Mouse (Mus musculus): Measurements from ENCODE around the gene Emilin2. TPM values are rescaled to one million over a fixed set of nuclear protein-coding genes. Genes with fewer than 3 reads are reported as not detected.
A peak's percentile ranks its signal among the peaks of the same experiment; 100 is the strongest.

Gene Emilin2
- polyA plus RNA-seq, 1 experiment from 2014 or later = 31.3 TPM

- Histone ChIP-seq H3K4me2 (no peak overlapping the region), H3K27ac (ENCODE audit: low read depth, low read length) (no peak overlapping the region)
- peak; percentile 30 for DNase-seq (ENCODE audit: low spot score)
Measured at GRCm38 (mm10) chr17:71307251-71307790, 4.5 kb downstream of the Emilin2 start.

GRCm38 (mm10) chr17:71306716-71307115 is 5.1 kb downstream of the Emilin2 start:
- DNase-seq (ENCODE audit: low spot score) (peak; percentile 11), ATAC-seq (replicated peaks; ENCODE audit: low FRiP score) (no peak)
- H3K27ac ChIP-seq (ENCODE audit: low read depth, low read length) = no peak overlapping the region
- H3K4me1 ChIP-seq (replicated peaks; ENCODE audit: control insufficient read depth, insufficient read depth, low read length) = peaks cover 11% of the 10 kb centered on the region
- no peak overlapping the region for H3K9ac ChIP-seq (ENCODE audit: low read depth, low read length)
- peaks cover 5% of the 10 kb centered on the region; the same call in 1 of the 2 replicates for H3K27me3 ChIP-seq (replicated peaks; ENCODE audit: control insufficient read depth, insufficient read depth, low read length)
- H3K4me2 ChIP-seq = no peak overlapping the region
- H3K4me3 ChIP-seq (ENCODE audit: low read depth, low read length) = no peak overlapping the region
- 75% methylated on average over 4 of the region's 4 CpGs for WGBS
- no peaks in the 10 kb centered on the region for H3K36me3 ChIP-seq (ENCODE audit: control insufficient read depth, insufficient read depth, low read length)
- no peaks in the 10 kb centered on the region for H3K9me3 ChIP-seq (ENCODE audit: control insufficient read depth, low read length)

More at GRCm38 (mm10) chr17:71307251-71307790, 4.5 kb downstream of the Emilin2 start:
- WGBS = 91% methylated on average over 10 of the region's 10 CpGs
- Histone ChIP-seq H3K4me3 (ENCODE audit: low read depth, low read length) (no peak overlapping the region), H3K9me3 (ENCODE audit: control insufficient read depth, low read length) (no peaks in the 10 kb centered on the region), H3K4me1 (replicated peaks; ENCODE audit: control insufficient read depth, insufficient read depth, low read length) (peaks cover 11% of the 10 kb centered on the region), H3K9ac (ENCODE audit: low read depth, low read length) (no peak overlapping the region), H3K36me3 (ENCODE audit: control insufficient read depth, insufficient read depth, low read length) (no peaks in the 10 kb centered on the region), H3K27me3 (replicated peaks; ENCODE audit: control insufficient read depth, insufficient read depth, low read length) (peaks cover 5% of the 10 kb centered on the region; the same call in 1 of the 2 replicates)
- ATAC-seq (replicated peaks; ENCODE audit: low FRiP score) = no peak

GRCm38 (mm10) chr17:71306091-71306490 is 5.7 kb downstream of the Emilin2 start:
- Histone ChIP-seq H3K4me3 (ENCODE audit: low read depth, low read length) (no peak overlapping the region), H3K27ac (ENCODE audit: low read depth, low read length) (no peak overlapping the region), H3K4me2 (no peak overlapping the region), H3K9ac (ENCODE audit: low read depth, low read length) (no peak overlapping the region), H3K27me3 (replicated peaks; ENCODE audit: control insufficient read depth, insufficient read depth, low read length) (peaks cover 5% of the 10 kb centered on the region; the same call in 1 of the 2 replicates), H3K4me1 (replicated peaks; ENCODE audit: control insufficient read depth, insufficient read depth, low read length) (peaks cover 6% of the 10 kb centered on the region), H3K9me3 (ENCODE audit: control insufficient read depth, low read length) (no peaks in the 10 kb centered on the region), H3K36me3 (ENCODE audit: control insufficient read depth, insufficient read depth, low read length) (no peaks in the 10 kb centered on the region)
- DNase-seq (ENCODE audit: low spot score) (peak; percentile 28), ATAC-seq (replicated peaks; ENCODE audit: low FRiP score) (no peak)
- 84% methylated on average over 6 of the region's 6 CpGs for WGBS

- Histone ChIP-seq H3K9me3 (ENCODE audit: control insufficient read depth, low read length) (no peaks in the 10 kb centered on the region), H3K27me3 (replicated peaks; ENCODE audit: control insufficient read depth, insufficient read depth, low read length) (no peaks in the 10 kb centered on the region), H3K27ac (ENCODE audit: low read depth, low read length) (no peak overlapping the region), H3K4me1 (replicated peaks; ENCODE audit: control insufficient read depth, insufficient read depth, low read length) (no peaks in the 10 kb centered on the region), H3K36me3 (ENCODE audit: control insufficient read depth, insufficient read depth, low read length) (no peaks in the 10 kb centered on the region), H3K4me2 (no peak overlapping the region), H3K9ac (ENCODE audit: low read depth, low read length) (no peak overlapping the region), H3K4me3 (ENCODE audit: low read depth, low read length) (no peak overlapping the region)
- no peak for ATAC-seq (replicated peaks; ENCODE audit: low FRiP score)
- WGBS = 72% methylated on average over 6 of the region's 6 CpGs
- DNase-seq (ENCODE audit: low spot score) = peak; percentile 19
Measured at GRCm38 (mm10) chr17:71303444-71303843, 8.3 kb downstream of the Emilin2 start.

DNA sequence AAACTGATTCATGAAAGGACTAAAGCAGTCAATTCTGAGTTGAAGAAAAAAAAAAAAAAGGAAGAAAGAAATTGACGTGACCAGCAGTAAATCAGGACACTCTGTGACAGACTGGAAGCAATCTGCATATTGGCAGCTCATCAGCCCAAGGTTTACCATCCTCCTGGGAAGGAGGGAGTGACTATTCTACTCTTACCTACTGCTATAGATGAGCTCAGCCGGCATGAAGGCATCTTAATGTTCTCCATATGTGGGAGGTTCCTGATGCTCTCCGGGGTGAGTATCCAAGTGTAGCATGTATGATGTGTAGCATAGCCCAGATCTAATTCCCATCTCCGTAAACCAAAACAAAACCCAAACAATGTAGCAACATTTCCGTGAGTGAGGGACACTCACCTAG is 10.4 kb downstream of the Emilin2 start:
- H3K4me3 ChIP-seq (ENCODE audit: low read depth, low read length) = no peak overlapping the region
- H3K27me3 ChIP-seq (replicated peaks; ENCODE audit: control insufficient read depth, insufficient read depth, low read length) = no peaks in the 10 kb centered on the region
- DNase-seq (ENCODE audit: low spot score) (no peak), ATAC-seq (replicated peaks; ENCODE audit: low FRiP score) (no peak)
- H3K9me3 ChIP-seq (ENCODE audit: control insufficient read depth, low read length) = no peaks in the 10 kb centered on the region
- H3K4me2 ChIP-seq = no peak overlapping the region
- H3K4me1 ChIP-seq (replicated peaks; ENCODE audit: control insufficient read depth, insufficient read depth, low read length) = no peaks in the 10 kb centered on the region
- no peak overlapping the region for H3K27ac ChIP-seq (ENCODE audit: low read depth, low read length)
- no peaks in the 10 kb centered on the region for H3K36me3 ChIP-seq (ENCODE audit: control insufficient read depth, insufficient read depth, low read length)
- no peak overlapping the region for H3K9ac ChIP-seq (ENCODE audit: low read depth, low read length)
- 70% methylated on average over 5 of the region's 5 CpGs for WGBS

DNA sequence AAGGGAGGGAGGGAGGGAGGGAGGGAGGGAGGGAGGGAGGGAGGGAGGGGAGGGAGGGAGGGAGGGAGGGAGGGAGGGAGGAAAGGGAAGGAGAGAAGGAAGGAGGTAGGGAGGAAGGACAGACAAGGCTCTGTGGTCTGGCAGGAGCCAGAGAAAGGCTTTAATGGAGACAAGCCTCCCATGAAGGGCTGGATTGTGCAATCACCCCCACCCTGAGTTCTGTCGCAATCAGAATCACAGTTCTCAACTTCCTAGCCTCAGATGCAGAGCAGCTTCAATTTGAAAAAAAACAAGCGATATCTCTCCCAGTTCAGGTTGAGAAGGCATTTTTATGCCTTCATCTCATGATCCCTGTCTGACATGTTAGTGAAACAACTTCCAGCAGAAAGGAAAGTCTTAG is 11.4 kb downstream of the Emilin2 start:
- H3K9ac ChIP-seq (ENCODE audit: low read depth, low read length) = no peak overlapping the region
- ATAC-seq (replicated peaks; ENCODE audit: low FRiP score) (no peak), DNase-seq (ENCODE audit: low spot score) (no peak)
- no peak overlapping the region for H3K4me3 ChIP-seq (ENCODE audit: low read depth, low read length)
- H3K27me3 ChIP-seq (replicated peaks; ENCODE audit: control insufficient read depth, insufficient read depth, low read length) = no peaks in the 10 kb centered on the region
- H3K4me2 ChIP-seq = no peak overlapping the region
- 46% methylated on average over 2 of the region's 2 CpGs for WGBS
- H3K4me1 ChIP-seq (replicated peaks; ENCODE audit: control insufficient read depth, insufficient read depth, low read length) = no peaks in the 10 kb centered on the region
- no peaks in the 10 kb centered on the region for H3K36me3 ChIP-seq (ENCODE audit: control insufficient read depth, insufficient read depth, low read length)
- no peaks in the 10 kb centered on the region for H3K9me3 ChIP-seq (ENCODE audit: control insufficient read depth, low read length)
- no peak overlapping the region for H3K27ac ChIP-seq (ENCODE audit: low read depth, low read length)

DNA sequence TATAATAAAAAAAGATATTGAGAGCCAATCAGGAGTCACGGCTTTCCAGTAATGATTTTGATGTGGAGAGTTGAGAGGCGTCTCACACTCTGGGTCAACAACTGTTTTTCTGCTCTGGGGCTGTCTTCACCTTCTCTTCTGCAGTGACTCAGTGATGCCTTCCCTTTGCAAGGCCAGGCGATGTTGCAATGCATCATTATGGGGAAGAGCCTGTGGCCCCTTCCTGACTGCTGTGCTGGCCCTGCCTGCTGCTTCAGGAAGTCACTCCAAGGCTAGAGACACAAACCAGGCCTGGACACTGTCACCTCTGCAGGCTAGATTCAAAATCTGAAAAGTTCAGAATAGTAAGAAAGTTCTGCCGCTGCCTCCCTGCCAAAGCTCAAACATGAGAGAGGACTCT is 11.9 kb downstream of the Emilin2 start:
- no peak overlapping the region for H3K27ac ChIP-seq (ENCODE audit: low read depth, low read length)
- H3K27me3 ChIP-seq (replicated peaks; ENCODE audit: control insufficient read depth, insufficient read depth, low read length) = no peaks in the 10 kb centered on the region
- no peak for DNase-seq (ENCODE audit: low spot score)
- no peak overlapping the region for H3K9ac ChIP-seq (ENCODE audit: low read depth, low read length)
- no peaks in the 10 kb centered on the region for H3K4me1 ChIP-seq (replicated peaks; ENCODE audit: control insufficient read depth, insufficient read depth, low read length)
- 71% methylated on average over 4 of the region's 4 CpGs for WGBS
- H3K36me3 ChIP-seq (ENCODE audit: control insufficient read depth, insufficient read depth, low read length) = no peaks in the 10 kb centered on the region
- H3K4me2 ChIP-seq = no peak overlapping the region
- no peak for ATAC-seq (replicated peaks; ENCODE audit: low FRiP score)
- no peak overlapping the region for H3K4me3 ChIP-seq (ENCODE audit: low read depth, low read length)
- H3K9me3 ChIP-seq (ENCODE audit: control insufficient read depth, low read length) = no peaks in the 10 kb centered on the region

GRCm38 (mm10) chr17:71294570-71294969 is 17.2 kb downstream of the Emilin2 start:
- H3K27me3 ChIP-seq (replicated peaks; ENCODE audit: control insufficient read depth, insufficient read depth, low read length) = no peaks in the 10 kb centered on the region
- H3K27ac ChIP-seq (ENCODE audit: low read depth, low read length) = no peak overlapping the region
- H3K9me3 ChIP-seq (ENCODE audit: control insufficient read depth, low read length) = no peaks in the 10 kb centered on the region
- 67% methylated on average over 3 of the region's 3 CpGs for WGBS
- DNase-seq (ENCODE audit: low spot score) = no peak
- no peak overlapping the region for H3K4me3 ChIP-seq (ENCODE audit: low read depth, low read length)
- ATAC-seq (replicated peaks; ENCODE audit: low FRiP score) = no peak
- H3K4me1 ChIP-seq (replicated peaks; ENCODE audit: control insufficient read depth, insufficient read depth, low read length) = peaks cover 44% of the 10 kb centered on the region
- 0 out of 2 replicates have a peak, but pooled peaks cover 2% of the 10 kb centered on the region for H3K36me3 ChIP-seq (ENCODE audit: control insufficient read depth, insufficient read depth, low read length)
- no peak overlapping the region for H3K9ac ChIP-seq (ENCODE audit: low read depth, low read length)
- H3K4me2 ChIP-seq = no peak overlapping the region

GRCm38 (mm10) chr17:71292897-71293296 is 18.9 kb downstream of the Emilin2 start:
- H3K27ac ChIP-seq (ENCODE audit: low read depth, low read length) = 0 out of 2 replicates have a peak overlapping the region, but pooled peaks have one; percentile 19
- no peaks in the 10 kb centered on the region for H3K9me3 ChIP-seq (ENCODE audit: control insufficient read depth, low read length)
- no peak overlapping the region for H3K9ac ChIP-seq (ENCODE audit: low read depth, low read length)
- no peaks in the 10 kb centered on the region for H3K27me3 ChIP-seq (replicated peaks; ENCODE audit: control insufficient read depth, insufficient read depth, low read length)
- H3K4me1 ChIP-seq (replicated peaks; ENCODE audit: control insufficient read depth, insufficient read depth, low read length) = peaks cover 53% of the 10 kb centered on the region
- peak overlapping the region; percentile 5; the same call in 1 of the 2 replicates for H3K4me2 ChIP-seq
- ATAC-seq (replicated peaks; ENCODE audit: low FRiP score) (no peak), DNase-seq (ENCODE audit: low spot score) (no peak)
- 0 out of 2 replicates have a peak, but pooled peaks cover 2% of the 10 kb centered on the region for H3K36me3 ChIP-seq (ENCODE audit: control insufficient read depth, insufficient read depth, low read length)
- 62% methylated on average over 4 of the region's 4 CpGs for WGBS
- H3K4me3 ChIP-seq (ENCODE audit: low read depth, low read length) = no peak overlapping the region

Measured in liver, embryonic 11.5 days (tissue).